Mouse (Mus musculus) intestine, embryonic 15.5 days (tissue): ENCODE results near the gene Pon3. TPM values are rescaled to one million over a fixed set of nuclear protein-coding genes. Genes with fewer than 3 reads are reported as not detected.

Source experiments
- ATAC-seq: fragments of 200-750 bp; cut with Nextera tagmentation; 2 replicates; pipeline ENCODE4 v1.8.0; 2017; ENCODE audit warnings: moderate TSS enrichment, moderate library complexity
- H3K27ac ChIP-seq: fragments of 300-500 bp; sonication (generic); 2 replicates; pipeline ENCODE4 v1.5.1; 2015; ENCODE audit warnings: mild to moderate bottlenecking, inconsistent platforms
- H3K27me3 ChIP-seq: fragments of 300-500 bp; sonication (generic); replicated peaks from 2 replicates; pipeline ENCODE4 v1.6.1; 2015; ENCODE audit warnings: inconsistent platforms
- H3K36me3 ChIP-seq: fragments of 300-500 bp; sonication (generic); 2 replicates; pipeline ENCODE4 v1.6.1; 2015; ENCODE audit warnings: inconsistent platforms
- H3K4me1 ChIP-seq: fragments of 300-500 bp; sonication (generic); replicated peaks from 2 replicates; pipeline ENCODE4 v1.6.1; 2015; ENCODE audit warnings: inconsistent platforms
- H3K4me2 ChIP-seq: fragments of 300-500 bp; sonication (generic); replicated peaks from 2 replicates; pipeline ENCODE4 v1.6.1; 2015; ENCODE audit warnings: mild to moderate bottlenecking, inconsistent platforms
- H3K4me3 ChIP-seq: fragments of 300-500 bp; sonication (generic); replicated peaks from 2 replicates; pipeline ENCODE4 v1.5.1; 2015; ENCODE audit warnings: inconsistent platforms
- H3K9ac ChIP-seq: fragments of 300-500 bp; sonication (generic); 2 replicates; pipeline ENCODE4 v1.6.1; 2015; ENCODE audit warnings: inconsistent platforms
- H3K9me3 ChIP-seq: fragments of 300-500 bp; sonication (generic); 2 replicates; pipeline ENCODE4 v1.6.1; 2016; ENCODE audit warnings: inconsistent platforms
- WGBS: fragments of 180-500 bp; shearing (Covaris S2); methylation state at CpG from one replicate; pipeline ENCODE4 v1.1.7; 2015; 5-methylcytosine and 5-hydroxymethylcytosine counted together
- polyA plus RNA-seq: library from polyadenylated mRNA; unstranded; fragments of >200 nt; fragmentation: Nextera tagmentation; extraction: Ambion mirVana; gene quantifications from 2 replicates; pipeline ENCODE4 v1.2.1, GENCODE M21; 2015

The Pon3 gene
- 22.4 and 23.5 TPM in 2 replicates for polyA plus RNA-seq

GRCm38 (mm10) chr6:5255722-5256451, at the start of gene Pon3:
Gene Pon3 (minus strand): TSS chr6:5256286.
- Histone ChIP-seq H3K27me3 (no peaks in the 10 kb centered on the region), H3K27ac (no peak within 1 kb of the TSS), H3K9me3 (no peaks in the 10 kb centered on the region), H3K36me3 (no peaks in the 10 kb centered on the region), H3K4me2 (peak within 1 kb of the TSS; percentile 77), H3K4me1 (peaks cover 8% of the 10 kb centered on the region; the same call in 1 of the 2 replicates), H3K4me3 (peak within 1 kb of the TSS; percentile 50), H3K9ac (peak within 1 kb of the TSS; percentile 48)
- 3% methylated on average over 16 of the region's 16 CpGs for WGBS
- peak; percentile 98 for ATAC-seq

DNA sequence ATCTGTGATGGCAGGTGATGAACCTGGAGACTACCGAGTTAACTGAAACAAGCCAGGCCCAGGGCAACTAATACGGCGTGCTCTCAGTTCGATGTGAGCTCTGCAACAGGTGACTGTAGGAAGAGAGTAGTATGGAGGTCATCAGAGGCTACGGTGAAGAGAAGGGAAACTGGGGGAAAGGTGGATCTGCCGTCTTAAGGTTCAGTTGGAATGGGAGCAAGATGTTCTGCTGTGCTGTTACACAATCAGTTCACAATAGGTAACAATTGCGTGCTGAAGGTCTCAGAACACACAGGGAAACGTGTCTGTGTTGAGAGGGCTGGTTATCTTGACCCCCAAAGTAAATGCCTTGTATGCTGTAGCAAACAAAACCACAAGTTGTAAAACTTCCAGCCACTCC, 48.9 kb upstream of the Pon3 start:
- ATAC-seq: no peak
- no peak overlapping the region for H3K27ac ChIP-seq
- 78% methylated on average over 8 of the region's 8 CpGs for WGBS

GRCm38 (mm10) chr6:5300629-5301028, 44.5 kb upstream of the Pon3 start:
- Histone ChIP-seq H3K9ac (no peak overlapping the region), H3K27me3 (no peaks in the 10 kb centered on the region), H3K27ac (no peak overlapping the region), H3K4me3 (no peak overlapping the region), H3K4me1 (no peaks in the 10 kb centered on the region), H3K9me3 (no peaks in the 10 kb centered on the region), H3K4me2 (no peak overlapping the region), H3K36me3 (no peaks in the 10 kb centered on the region)
- no peak for ATAC-seq
- WGBS: 84% methylated on average over 8 of the region's 8 CpGs

More for the DNA sequence above, 48.9 kb upstream of the Pon3 start:
- H3K4me2 ChIP-seq: no peak overlapping the region
- no peak overlapping the region for H3K9ac ChIP-seq
- no peak overlapping the region for H3K4me3 ChIP-seq
- no peaks in the 10 kb centered on the region for H3K9me3 ChIP-seq
- no peaks in the 10 kb centered on the region for H3K36me3 ChIP-seq
- H3K27me3 ChIP-seq: no peaks in the 10 kb centered on the region
- no peaks in the 10 kb centered on the region for H3K4me1 ChIP-seq

DNA sequence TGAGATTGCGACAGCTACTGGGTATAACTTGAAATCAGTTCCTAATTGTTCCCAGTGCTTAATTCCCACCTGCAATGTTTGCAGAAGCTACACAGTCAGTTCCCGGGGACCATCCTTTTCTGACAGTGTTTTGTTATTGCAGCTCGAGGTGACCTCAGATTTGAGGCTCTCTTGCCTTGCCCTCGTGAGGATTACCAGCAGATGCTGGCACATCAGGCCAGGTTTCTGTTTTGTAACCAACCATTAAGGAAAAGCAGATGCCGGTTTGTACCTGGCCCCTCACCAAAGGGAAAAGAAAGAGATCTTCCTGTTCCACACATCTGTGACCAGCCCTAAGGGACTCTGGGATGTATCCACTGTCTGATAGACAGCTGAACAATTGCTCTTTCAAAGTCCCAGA, 43.5 kb upstream of the Pon3 start:
- Histone ChIP-seq H3K4me2 (no peak overlapping the region), H3K4me3 (no peak overlapping the region), H3K36me3 (no peaks in the 10 kb centered on the region), H3K27ac (no peak overlapping the region), H3K9ac (no peak overlapping the region), H3K4me1 (no peaks in the 10 kb centered on the region), H3K27me3 (no peaks in the 10 kb centered on the region), H3K9me3 (no peaks in the 10 kb centered on the region)
- WGBS: 66% methylated on average over 5 of the region's 5 CpGs
- ATAC-seq: no peak

DNA sequence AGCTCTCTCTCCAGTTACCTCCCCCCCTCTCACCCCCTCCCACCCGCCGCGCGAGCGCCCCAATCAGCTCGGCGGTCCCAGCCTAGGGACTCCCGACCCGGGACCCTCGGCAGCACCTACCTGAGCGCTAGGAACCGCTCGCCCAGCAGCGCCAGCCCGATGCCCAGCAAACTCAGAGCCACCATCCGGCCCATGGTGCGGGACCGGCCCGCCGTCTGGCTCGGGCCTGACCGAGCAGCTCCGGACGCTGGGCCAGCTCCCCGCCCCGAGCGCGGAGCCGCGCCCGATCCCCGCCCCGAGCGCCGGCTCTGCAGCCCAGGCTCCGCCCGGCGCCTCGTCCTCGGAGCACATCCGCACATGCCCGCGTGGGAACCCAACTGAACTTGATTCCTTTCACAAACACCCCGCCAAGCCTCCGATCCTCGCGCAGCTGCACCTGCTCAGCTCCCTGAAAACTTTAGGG, 42.0 kb upstream of the Pon3 start, which contains the start of gene Pon2:
TSS of gene Pon2 (minus strand) at position 364 of the 463 bp plus-strand sequence.
- H3K27me3 ChIP-seq: no peaks in the 10 kb centered on the region
- under 1% methylated on average over 46 of the region's 47 CpGs for WGBS

DNA sequence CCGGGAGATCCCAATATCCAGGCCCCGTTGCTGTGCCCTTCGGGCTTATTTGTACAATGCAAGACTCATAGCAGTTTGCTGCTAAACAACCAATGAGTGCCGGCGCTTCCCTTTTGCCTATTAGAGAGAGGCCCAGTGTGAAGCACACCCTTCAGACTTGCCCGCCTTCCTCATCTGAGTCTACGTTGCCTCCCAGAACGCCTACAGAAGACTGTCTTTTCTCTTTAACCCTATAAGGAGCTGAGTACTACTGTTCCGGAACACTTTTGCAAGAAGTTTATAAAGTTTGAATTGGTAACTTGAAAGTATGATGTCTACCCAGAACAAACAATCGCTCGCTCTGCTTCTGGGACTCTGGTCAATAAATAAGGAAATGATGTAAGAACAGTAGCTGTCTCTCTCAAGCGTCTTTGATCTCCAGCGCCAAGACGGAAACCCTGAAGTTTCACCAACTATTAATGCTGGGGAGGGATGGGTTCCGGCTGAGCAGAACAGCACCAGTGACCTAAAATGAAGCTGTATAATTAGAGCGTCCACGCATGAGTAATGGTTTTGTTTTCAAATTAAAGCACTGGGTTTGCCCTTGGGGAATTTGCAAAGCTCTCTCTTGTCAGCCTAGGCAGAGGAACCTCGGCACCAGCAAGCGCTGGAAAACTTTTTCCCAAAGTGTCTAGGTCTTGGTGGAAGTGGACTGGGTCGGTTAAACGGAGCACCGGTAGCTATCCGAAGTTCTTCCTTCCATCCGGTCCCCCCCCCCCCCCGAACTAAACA, 41.4 kb upstream of the Pon3 start:
- H3K27me3 ChIP-seq: no peaks in the 10 kb centered on the region
- H3K9me3 ChIP-seq: no peaks in the 10 kb centered on the region
- peak; percentile 80 for ATAC-seq
- peak overlapping the region; percentile 90 for H3K27ac ChIP-seq
- 4% methylated on average over 23 of the region's 25 CpGs for WGBS
- peak overlapping the region; percentile 68 for H3K4me2 ChIP-seq
- H3K4me1 ChIP-seq: no peaks in the 10 kb centered on the region
- no peaks in the 10 kb centered on the region for H3K36me3 ChIP-seq
- H3K4me3 ChIP-seq: peak overlapping the region; percentile 71
- peak overlapping the region; percentile 73 for H3K9ac ChIP-seq

More for the DNA sequence above, 42.0 kb upstream of the Pon3 start, which contains the start of gene Pon2:
- Histone ChIP-seq H3K4me3 (peak within 1 kb of the TSS; percentile 71), H3K9ac (peak within 1 kb of the TSS; percentile 73), H3K4me1 (no peaks in the 10 kb centered on the region), H3K4me2 (peak within 1 kb of the TSS; percentile 68), H3K27ac (peak within 1 kb of the TSS; percentile 90), H3K36me3 (no peaks in the 10 kb centered on the region), H3K9me3 (no peaks in the 10 kb centered on the region)
- ATAC-seq: peak; percentile 96

- 83% methylated on average over 7 of the region's 7 CpGs for WGBS
These were observed 40.0 kb upstream of the Pon3 start for GRCm38 (mm10) chr6:5296067-5296466.

DNA sequence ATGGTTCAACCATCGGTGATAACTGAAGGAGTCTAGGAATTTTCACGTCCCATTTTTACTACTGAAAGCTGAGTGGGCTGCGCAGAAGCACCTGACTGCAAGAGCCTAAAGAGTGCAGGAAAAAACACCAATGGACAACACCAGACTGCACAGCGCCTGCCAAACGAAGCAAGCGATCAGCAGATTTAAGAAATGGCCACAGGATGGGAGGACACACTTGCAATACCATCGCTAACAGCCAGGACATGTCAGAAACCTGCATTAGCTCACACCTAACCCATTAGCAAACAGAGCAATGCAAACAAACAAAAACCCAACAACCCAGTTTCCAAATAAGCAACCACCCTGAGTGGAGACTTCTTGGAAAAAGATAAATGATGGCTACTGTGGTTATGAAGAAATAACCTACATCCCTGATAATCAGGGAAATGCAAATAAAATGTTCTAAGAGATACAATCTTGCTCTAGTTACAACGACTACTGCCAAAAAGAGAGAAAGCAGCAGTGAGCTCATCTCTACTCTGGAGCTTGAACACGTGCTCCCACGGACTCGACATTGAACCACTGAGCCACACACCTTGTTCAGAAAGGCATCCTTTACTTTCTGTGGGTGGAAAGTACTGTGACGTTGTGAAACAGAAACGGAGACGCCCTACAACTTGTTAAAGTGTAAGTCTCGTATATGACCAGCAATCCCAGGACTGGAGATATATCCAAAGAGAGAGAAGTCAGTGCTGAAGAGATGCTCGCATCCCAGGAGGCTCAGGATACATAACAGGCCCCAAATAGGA, 38.8 kb upstream of the Pon3 start:
- Histone ChIP-seq H3K27ac (no peak overlapping the region), H3K9ac (no peak overlapping the region), H3K4me1 (no peaks in the 10 kb centered on the region), H3K36me3 (no peaks in the 10 kb centered on the region), H3K9me3 (no peaks in the 10 kb centered on the region), H3K27me3 (no peaks in the 10 kb centered on the region), H3K4me3 (no peak overlapping the region), H3K4me2 (no peak overlapping the region)
- no peak for ATAC-seq
- 92% methylated on average over 16 of the region's 16 CpGs for WGBS

More at GRCm38 (mm10) chr6:5296067-5296466, 40.0 kb upstream of the Pon3 start:
- no peaks in the 10 kb centered on the region for H3K36me3 ChIP-seq
- no peaks in the 10 kb centered on the region for H3K9me3 ChIP-seq
- H3K27ac ChIP-seq: no peak overlapping the region; the same call in 1 of the 2 replicates
- no peak overlapping the region for H3K4me3 ChIP-seq
- H3K4me2 ChIP-seq: no peak overlapping the region; the same call in 1 of the 2 replicates
- no peaks in the 10 kb centered on the region for H3K4me1 ChIP-seq
- H3K27me3 ChIP-seq: no peaks in the 10 kb centered on the region
- no peak overlapping the region for H3K9ac ChIP-seq
- ATAC-seq: no peak; the same call in 1 of the 2 replicates

- H3K4me2 ChIP-seq: no peak overlapping the region
- H3K27me3 ChIP-seq: no peaks in the 10 kb centered on the region
- H3K36me3 ChIP-seq: no peaks in the 10 kb centered on the region
- no peak for ATAC-seq
- no peak overlapping the region for H3K27ac ChIP-seq
- no peaks in the 10 kb centered on the region for H3K4me1 ChIP-seq
- no peaks in the 10 kb centered on the region for H3K9me3 ChIP-seq
- H3K9ac ChIP-seq: no peak overlapping the region
- WGBS: 76% methylated on average over 5 of the region's 5 CpGs
- H3K4me3 ChIP-seq: no peak overlapping the region
These were observed 36.8 kb upstream of the Pon3 start for GRCm38 (mm10) chr6:5292841-5293240.

- WGBS: 70% methylated on average over 4 of the region's 4 CpGs
- Histone ChIP-seq H3K4me2 (no peak overlapping the region), H3K9me3 (no peaks in the 10 kb centered on the region), H3K36me3 (no peaks in the 10 kb centered on the region), H3K4me1 (no peaks in the 10 kb centered on the region), H3K4me3 (no peak overlapping the region), H3K9ac (no peak overlapping the region), H3K27me3 (no peaks in the 10 kb centered on the region), H3K27ac (0 out of 2 replicates have a peak overlapping the region, but pooled peaks have one; percentile 9)
- peak; percentile 44; the same call in 1 of the 2 replicates for ATAC-seq
These were observed 35.4 kb upstream of the Pon3 start for GRCm38 (mm10) chr6:5291450-5291849.

- Histone ChIP-seq H3K4me2 (no peak overlapping the region), H3K9ac (no peak overlapping the region), H3K4me1 (no peaks in the 10 kb centered on the region), H3K4me3 (no peak overlapping the region), H3K36me3 (no peaks in the 10 kb centered on the region), H3K27ac (no peak overlapping the region), H3K27me3 (no peaks in the 10 kb centered on the region), H3K9me3 (no peaks in the 10 kb centered on the region)
- no peak for ATAC-seq
- WGBS: 49% methylated on average over 5 of the region's 5 CpGs
These were observed 31.8 kb upstream of the Pon3 start for GRCm38 (mm10) chr6:5287919-5288318.

- Histone ChIP-seq H3K9ac (no peak overlapping the region), H3K4me3 (no peak overlapping the region), H3K4me1 (no peaks in the 10 kb centered on the region), H3K36me3 (no peaks in the 10 kb centered on the region), H3K4me2 (no peak overlapping the region), H3K9me3 (no peaks in the 10 kb centered on the region), H3K27ac (no peak overlapping the region), H3K27me3 (no peaks in the 10 kb centered on the region)
- WGBS: 68% methylated on average over 2 of the region's 2 CpGs
- peak; percentile 76 for ATAC-seq
These were observed 31.3 kb upstream of the Pon3 start for GRCm38 (mm10) chr6:5287392-5287791.
